Mouse (Mus musculus) urinary bladder, postnatal 10 days (tissue): ENCODE data around the gene Ell.
"Not testable (repeated sequence)": the region's sequence is repeated elsewhere in the genome, so short reads cannot be mapped to it uniquely, and the experiment has no call there.

Source experiments
- DNase-seq: peaks from one replicate; pipeline ENCODE4 v3.0.0; 2022; ENCODE audit warnings: low spot score

Ell gene

DNA sequence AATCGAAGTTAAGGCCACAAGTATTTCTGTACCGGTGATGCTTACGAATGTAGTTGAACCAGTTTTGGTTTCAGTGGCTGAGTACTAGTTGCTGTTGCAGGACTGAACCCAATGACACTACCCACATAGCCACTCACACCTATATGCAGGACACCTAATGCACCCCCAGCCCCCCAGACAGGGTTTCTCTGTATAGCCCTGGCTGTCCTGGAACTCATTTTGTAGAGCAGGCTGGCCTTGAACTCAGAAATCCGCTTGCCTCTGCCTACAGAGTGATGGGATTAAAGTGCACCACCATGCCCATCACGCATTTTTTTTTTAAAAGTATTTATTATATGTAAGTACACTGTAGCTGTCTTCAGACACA lies 32.2 kb upstream of the Ell start:
- DNase-seq, result no peak

DNA sequence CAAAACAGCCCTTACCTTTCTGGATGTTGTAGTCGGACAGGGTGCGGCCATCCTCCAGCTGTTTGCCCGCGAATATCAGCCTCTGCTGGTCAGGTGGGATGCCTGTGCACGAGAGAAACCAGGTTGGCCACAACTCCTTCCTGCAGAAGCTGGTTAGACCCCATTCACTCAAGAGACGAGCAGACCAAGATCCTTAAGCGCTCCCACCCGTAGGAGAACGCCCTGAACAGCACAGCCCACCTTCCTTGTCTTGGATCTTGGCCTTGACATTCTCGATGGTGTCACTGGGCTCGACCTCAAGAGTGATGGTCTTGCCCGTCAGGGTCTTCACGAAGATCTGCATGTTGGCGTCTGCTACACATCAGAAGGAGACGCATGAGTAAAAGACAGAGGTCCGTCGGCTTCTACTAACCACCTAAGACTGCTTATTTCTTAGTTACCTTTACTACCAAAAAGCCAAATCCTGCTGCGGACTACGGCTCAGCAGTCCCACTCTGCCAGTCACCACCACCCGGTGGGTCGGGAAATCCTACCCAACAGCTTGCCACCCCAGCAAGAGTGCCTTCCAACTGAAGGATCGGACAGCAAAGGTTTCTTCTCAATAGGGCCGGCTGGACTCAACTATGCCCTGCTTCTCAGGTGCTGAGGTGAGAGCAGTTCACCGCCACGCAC lies 29.8 kb upstream of the Ell start:
- DNase-seq, result no peak

GRCm38 (mm10) chr8:70510228-70510915 lies 28.9 kb upstream of the Ell start, which contains the start of gene Uba52:
Uba52 (minus strand) TSS chr8:70510801.
- peak; percentile 90 for DNase-seq

GRCm38 (mm10) chr8:70511174-70511573 lies 28.1 kb upstream of the Ell start:
- DNase-seq, result not testable (repeated sequence)

DNA sequence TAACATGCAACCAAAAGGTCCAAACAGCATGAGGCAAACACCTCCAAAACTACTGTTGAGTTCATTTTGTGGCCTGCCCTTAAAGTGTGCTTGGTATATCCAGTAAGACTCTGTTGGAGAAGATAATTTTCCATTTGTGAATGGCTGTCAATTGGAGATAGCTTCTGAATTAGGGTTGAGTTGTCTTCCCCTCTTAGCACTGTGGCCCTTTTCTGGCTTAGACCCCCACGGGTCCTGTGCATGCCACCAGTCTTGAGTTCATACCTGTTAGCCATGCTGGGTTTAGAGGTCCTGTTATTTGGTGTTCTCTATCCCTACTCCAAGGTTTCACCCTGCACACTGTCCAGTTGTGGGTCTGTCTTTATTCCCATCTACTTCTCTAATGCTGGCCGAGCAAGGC lies 27.5 kb upstream of the Ell start:
- DNase-seq, result no peak

DNA sequence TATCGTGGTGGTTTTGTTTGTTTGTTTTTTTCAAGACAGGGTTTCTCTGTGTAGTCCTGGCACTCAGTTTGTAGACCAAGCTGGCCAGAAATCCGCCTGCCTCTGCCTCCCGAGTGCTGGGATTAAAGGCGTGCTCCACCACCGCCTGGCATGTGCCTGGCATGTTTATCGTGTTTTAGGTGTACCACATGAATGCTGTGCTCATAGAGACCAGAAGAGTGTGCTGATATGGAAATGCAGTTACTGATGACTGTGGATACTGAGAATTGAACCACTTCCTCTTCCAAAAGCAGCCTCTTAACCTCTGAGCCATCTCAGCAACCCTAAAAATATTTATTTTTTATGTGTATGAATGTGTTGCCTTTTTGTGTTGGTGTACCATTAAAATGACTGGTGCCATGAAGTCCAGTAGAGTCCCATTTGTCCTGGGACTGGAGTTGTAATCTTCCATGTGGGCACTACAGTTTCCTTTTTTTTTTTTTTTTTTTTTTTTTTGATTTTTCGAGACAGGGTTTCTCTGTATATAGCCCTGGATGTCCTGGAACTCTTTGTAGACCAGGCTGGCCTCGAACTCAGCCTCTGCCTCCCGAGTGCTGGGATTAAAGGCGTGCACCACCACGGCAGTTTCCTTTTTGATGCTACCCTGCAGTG lies 26.9 kb upstream of the Ell start:
- DNase-seq, result no peak

GRCm38 (mm10) chr8:70513441-70513840 lies 25.8 kb upstream of the Ell start:
- DNase-seq, result no peak

- DNase-seq, result no peak
These were observed 21.2 kb upstream of the Ell start for GRCm38 (mm10) chr8:70517940-70518643.

- DNase-seq, result no peak
These were observed 20.2 kb upstream of the Ell start for GRCm38 (mm10) chr8:70519043-70519442.

GRCm38 (mm10) chr8:70519606-70520005 lies 19.7 kb upstream of the Ell start:
- no peak for DNase-seq

GRCm38 (mm10) chr8:70522592-70523403 lies 16.5 kb upstream of the Ell start:
- DNase-seq, result peak; percentile 85

DNA sequence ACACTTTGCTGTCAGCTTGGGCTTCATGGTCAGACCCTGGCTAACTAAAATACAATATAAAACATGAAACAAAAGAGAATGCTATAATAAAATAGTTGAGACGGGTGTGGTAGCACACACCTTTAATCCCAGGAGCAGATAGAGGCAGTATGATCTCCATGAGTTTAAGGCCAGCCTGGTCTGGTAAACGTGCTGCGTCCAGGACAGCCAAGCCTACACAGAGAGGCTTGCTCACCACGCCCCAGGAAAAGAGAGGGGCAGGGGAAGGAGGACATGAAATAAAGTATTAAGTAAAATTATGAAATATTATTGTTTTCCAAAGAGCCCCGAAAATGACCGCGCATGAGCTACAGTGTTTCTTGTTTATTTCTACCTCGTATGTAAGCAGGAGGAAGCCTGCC lies 12.1 kb upstream of the Ell start:
- DNase-seq, result no peak

DNA sequence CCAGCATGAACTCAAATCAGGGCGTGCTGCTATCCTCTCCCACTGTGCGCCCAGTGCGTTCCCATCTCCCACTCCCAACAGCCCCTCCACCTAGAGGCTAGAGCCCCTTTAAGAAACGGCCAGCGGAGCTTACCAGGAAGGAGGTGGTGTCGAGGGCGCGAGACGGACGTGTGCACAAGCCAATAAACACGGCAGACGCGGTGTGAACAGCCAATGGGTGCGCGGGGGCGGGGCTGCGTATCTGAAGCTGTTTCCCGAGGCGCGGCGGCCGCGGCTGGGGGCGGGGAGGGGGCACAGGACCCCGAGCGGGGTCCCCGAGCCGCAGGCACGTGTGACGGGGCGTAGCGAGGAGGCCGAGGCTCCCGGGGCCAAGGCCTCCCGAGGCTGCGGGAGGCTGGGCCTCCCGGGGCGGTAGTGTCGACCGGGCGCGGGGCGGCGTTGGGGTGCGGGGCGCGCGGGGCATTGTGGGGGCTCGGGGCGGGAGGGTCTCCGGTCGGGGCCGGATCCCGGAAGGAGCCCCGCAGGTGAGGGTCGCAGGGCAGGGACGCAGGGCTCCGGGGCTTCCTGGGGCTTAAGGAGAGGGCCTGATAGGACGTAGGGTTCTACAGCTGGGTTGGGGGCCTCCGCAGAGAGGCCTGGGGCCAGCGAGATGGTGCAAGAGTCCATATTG lies 11.6 kb upstream of the Ell start, which contains the start of the genes Fkbp8 and Kxd1:
TSS of gene Fkbp8 (plus strand) at position 213 of the 670 bp plus-strand sequence.
TSS of gene Kxd1 (minus strand) at position 445 of the 670 bp plus-strand sequence.
- peak; percentile 95 for DNase-seq

GRCm38 (mm10) chr8:70528182-70528797 lies 11.0 kb upstream of the Ell start:
- DNase-seq, result no peak

DNA sequence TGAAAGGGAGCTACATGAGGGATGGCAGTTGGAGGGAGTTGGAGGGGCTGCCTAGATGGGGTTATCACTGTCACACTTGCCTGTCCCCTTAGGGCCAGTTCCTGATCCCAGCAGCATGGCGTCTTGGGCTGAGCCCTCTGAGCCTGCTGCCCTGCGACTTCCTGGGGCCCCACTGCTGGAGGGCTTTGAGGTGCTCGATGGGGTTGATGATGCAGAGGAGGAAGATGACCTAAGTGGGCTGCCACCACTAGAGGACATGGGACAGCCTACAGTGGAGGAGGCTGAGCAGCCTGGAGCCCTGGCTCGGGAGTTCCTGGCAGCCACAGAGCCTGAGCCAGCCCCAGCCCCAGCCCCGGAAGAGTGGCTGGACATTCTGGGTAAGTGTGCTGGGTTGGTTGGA lies 10.0 kb upstream of the Ell start:
- DNase-seq, result no peak

DNA sequence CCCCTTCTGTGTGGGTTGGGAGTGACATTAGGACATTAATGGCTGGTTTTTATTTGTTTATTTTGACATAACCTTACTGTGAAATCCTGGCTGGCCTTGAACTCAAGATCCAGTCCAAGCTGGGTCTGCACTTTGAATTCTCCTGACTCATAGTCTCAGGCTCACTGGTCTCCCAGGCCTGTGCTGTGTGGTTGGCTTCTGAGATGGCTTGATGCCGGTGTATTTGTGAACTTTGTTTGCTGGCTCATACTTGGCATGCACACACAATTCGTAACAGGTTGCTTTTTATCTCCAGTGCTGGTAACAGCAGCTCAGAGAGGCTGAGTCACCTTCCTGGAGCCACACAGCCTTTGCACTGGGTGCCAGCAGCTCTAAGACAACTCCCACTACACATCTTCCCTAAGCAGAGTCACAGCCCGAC lies 9.5 kb upstream of the Ell start:
- DNase-seq, result no peak

DNA sequence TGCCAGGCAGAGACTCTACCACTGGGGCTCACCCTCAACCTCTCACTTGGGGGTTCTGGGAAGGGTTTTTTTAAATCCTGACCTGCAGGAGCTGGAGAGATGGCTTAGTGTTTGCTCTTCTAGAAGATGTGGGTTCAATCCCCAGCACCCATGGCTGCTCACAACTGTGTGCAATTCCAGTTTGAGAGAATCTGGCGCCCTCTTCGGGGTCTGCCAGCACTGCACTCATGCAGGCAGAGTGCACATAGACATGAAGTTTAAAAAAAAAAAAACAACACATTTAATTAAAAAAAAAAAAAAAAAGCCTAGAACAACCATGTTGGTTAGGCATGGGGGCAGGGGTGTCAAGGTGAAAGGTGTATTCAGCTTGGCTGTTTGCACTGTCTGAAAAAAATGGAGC lies 8.9 kb upstream of the Ell start:
- DNase-seq, result no peak

- DNase-seq, result no peak
These were observed 5.0 kb upstream of the Ell start for GRCm38 (mm10) chr8:70534281-70534680.

- no peak for DNase-seq
These were observed 4.0 kb upstream of the Ell start for GRCm38 (mm10) chr8:70535221-70535620.

- DNase-seq, result no peak
These were observed 3.6 kb upstream of the Ell start for GRCm38 (mm10) chr8:70535701-70536100.
